Mouse (Mus musculus) testis, postnatal 10 days (tissue): Measurements from ENCODE around the gene Fam155a.
A peak's percentile ranks its signal among the peaks of the same experiment; 100 is the strongest.

Source experiments
- DNase-seq: peaks from one replicate; pipeline ENCODE4 v3.0.0; 2021; ENCODE audit warnings: low spot score

The Fam155a gene

GRCm38 (mm10) chr8:9180686-9181315 lies 590.2 kb downstream of the Fam155a start:
- DNase-seq, result no peak

DNA sequence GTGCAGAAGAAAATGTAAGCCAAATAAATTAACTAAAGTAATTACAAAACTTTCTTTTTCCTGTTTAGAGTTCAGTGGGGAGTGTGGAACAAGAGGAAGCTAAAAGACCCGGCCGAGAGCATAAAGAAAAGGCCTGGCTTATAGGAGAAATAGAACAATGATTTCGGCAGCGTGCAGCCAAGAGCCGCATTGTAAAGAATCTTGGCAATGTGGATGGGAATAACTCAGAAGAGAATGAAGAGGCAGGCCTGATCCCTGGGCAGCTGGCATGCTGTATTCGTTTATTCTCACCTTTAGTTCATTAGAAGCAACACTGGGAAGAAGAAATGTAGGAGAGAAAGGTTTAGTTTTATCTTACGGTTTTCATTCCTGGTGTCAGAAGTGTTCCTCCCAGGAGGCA lies 594.0 kb downstream of the Fam155a start:
- DNase-seq, result no peak

- DNase-seq, result peak; percentile 81
Measured at GRCm38 (mm10) chr8:9174865-9175565, 595.9 kb downstream of the Fam155a start.

- DNase-seq, result no peak
Measured at GRCm38 (mm10) chr8:9171848-9172247, 599.1 kb downstream of the Fam155a start.

DNA sequence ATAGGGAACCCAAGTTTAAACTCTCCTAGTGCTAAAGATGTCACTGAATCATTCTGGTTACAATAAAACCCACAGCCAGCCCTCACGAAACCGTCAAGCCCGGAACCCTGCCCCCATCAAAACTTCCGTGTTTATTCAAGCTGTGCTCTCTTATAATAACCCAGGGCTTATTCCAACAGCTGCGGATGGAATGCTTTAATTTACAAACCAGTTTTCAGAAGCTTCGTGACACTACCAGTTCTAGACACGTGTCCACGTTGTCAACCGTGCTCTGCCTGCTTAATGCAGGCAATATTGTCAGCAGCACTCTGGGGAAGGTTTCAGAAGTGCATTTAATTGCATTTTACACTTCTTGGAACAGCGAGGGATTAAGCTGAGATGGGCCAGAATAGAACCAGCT lies 603.0 kb downstream of the Fam155a start:
- DNase-seq, result no peak

- no peak for DNase-seq
Measured at GRCm38 (mm10) chr8:9161606-9162005, 609.4 kb downstream of the Fam155a start.

DNA sequence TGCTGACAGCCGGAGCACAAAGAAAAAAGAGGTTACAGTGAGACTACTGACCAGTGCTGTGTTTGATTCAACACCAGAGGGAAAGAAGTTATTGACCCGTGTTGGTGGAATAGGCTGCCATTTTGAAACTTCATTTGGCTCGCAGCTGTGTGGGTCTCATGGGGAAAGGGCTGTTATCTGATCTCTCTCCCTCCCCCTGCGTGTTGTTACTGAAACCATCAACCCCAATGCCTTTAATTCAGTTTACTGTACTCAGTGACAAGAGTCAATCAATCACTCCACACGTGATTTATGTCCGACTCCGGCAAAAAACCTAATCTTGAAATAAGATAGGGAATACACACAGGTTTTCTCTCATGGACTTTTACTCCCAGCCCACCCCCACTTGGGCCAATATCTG lies 611.6 kb downstream of the Fam155a start:
- DNase-seq, result no peak

DNA sequence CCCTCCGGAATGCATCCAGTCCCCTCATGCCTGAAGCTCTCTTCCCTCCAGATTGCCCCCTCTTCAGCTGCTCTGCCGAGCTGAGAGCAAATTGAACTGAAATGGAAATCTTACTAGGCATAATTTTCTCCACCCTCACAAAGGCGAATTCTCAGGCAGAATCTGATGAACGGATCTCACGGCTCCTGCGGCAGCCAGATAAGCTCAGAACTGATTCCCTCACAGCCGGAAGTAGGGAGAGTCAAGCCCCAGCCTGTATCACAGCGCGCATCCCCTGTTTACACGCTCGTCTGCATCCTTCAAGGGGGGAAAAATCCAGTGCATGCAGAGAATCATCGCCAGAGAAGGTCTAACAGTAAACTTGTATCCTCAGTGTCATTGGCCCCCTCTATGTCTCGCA lies 612.3 kb downstream of the Fam155a start:
- DNase-seq, result no peak

- DNase-seq, result no peak
Measured at GRCm38 (mm10) chr8:9157141-9157781, 613.7 kb downstream of the Fam155a start.
